Mouse (Mus musculus): Measurements from ENCODE around the gene Ppp1cc.
A peak's percentile ranks its signal among the peaks of the same experiment; 100 is the strongest.
"Not testable (repeated sequence)": the region's sequence is repeated elsewhere in the genome, so short reads cannot be mapped to it uniquely, and the experiment has no call there.

The Ppp1cc gene

DNA sequence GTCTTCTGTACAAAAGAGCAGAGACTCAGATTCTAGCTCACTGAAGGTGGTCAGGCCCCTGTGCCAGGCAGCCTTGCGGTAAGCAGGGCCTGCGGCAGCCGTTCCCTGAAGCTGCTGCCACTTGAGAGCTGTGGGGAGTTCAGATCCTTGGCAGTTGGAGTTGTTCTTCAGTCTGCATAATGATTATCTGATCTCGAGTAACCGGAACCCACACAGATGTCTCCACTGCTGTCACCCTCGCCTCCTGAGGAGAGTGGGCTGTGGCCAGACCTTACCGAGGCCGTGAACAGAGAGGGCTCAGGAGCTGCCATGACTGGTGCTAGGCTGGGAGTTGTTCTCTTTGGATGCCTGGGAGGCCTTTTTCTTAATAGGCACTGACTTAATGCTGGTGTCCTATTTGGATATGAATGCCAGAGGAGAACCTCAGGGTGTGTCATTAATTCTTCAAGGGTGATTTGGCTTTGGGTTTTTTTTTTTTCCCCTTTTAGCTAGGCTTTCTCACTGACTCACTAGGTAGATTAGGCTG lies 8.6 kb downstream of the Ppp1cc start:
- DNase-seq (ENCODE audit: low read depth), result peak; percentile 37

DNA sequence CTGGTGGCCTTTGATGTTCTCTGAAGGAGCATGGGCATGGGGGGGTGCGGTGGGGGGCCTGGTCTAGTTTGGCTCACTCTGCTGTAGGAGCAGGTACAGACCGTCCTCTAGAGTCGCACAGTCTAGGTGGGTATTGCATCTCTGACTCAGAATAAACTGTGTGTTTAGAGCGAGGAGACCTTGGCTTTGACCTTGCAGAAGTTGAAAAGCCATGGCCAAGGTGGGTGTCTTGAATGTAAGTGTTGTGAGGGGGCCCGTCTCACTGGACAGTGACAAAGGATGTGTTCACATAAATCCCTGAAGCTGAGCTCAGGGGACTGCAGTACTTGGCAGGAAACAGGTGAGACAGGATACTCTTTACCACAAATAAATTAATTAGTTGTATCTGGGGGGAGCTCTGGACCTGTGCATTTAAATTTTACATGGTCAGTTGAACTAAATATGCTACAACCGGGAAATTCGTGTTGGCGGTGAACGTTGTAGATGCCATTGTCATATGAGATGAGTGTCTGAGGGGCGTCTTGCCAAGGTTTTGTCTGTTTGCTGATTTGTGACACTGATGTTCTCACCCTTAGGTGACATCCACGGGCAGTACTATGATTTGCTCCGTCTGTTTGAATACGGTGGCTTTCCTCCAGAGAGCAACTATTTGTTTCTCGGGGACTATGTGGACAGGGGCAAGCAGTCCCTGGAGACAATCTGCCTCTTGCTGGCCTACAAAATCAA lies 10.4 kb downstream of the Ppp1cc start:
- no peak for DNase-seq (ENCODE audit: low read depth)

DNA sequence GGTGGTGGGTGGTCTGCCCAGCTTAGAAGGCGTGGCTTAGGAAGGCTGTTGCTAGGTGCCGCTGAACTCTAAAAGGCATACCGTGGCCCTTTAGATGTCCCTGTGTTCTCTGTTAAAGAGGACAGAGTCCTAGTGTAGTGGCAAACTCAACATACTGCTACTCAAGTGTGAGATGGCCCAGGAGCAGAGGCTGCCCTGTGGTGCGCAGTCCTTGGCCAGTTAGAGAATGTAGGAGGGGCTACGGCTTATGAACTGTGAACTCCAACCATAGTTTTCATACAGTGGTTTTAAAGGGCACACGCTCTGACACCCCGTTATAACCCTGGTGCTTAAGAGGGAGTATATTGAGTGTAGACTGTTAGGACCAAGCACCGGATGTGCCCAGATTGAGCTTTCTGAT lies 13.0 kb downstream of the Ppp1cc start:
- no peak for DNase-seq (ENCODE audit: low read depth)

DNA sequence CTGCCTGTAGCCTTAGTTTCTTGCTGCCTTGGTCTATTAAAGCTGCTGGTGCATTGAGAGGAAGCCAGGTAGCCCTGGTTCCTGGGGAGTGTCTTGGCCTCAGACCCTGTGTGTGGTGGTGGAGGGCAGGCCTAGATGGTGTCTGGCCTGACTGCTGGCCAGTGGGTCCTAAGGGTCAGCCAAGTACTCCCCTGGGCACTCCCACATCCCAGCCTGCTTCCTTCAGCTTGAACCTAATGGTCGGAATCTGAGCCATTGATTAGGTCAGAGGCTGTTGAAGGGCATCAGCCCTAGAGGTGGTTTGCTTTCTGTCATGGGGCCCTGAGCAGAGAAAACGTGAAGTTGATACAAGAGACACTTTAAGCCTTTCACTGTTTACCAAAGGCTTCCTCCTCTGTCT lies 17.3 kb downstream of the Ppp1cc start:
- DNase-seq (ENCODE audit: low read depth), result no peak

DNA sequence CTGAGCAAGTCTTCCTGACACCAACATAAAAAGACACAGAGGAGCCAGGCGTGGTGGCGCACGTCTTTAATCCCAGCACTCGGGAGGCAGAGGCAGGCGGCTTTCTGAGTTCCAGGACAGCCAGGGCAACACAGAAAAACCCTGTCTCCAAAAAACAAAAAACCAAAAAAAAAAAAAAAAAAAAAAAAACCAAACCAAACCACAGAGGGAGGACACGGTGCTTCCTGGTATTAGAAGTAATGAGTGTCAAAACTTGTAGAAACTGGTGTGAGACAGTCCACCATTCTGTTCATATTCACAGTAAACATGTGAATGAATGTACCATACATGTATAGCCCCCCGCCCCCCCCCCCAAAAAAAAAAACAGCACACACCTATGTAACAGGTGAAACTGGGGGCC lies 17.9 kb downstream of the Ppp1cc start:
- DNase-seq (ENCODE audit: low read depth), result peak; percentile 29

DNA sequence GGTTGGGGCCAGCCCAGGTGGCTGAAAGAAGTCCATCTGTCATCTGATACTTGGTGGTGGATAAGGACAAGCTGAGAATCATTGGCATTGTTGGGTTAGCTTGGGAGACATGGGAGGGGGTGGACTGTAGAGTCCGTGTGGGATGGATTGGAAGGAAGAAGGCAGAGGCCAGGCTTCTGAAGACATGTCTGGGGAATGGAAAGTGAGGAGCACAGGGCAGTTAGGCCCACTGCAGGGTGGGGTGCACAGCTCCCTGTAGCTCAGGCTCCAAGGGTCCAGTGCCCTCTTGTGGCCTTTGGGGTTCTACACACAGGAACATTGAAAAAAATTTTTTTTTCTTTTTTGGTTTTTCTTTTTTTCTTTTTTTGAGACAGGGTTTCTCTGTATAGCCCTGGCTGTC lies 18.3 kb downstream of the Ppp1cc start:
- DNase-seq (ENCODE audit: low read depth), result peak; percentile 80

DNA sequence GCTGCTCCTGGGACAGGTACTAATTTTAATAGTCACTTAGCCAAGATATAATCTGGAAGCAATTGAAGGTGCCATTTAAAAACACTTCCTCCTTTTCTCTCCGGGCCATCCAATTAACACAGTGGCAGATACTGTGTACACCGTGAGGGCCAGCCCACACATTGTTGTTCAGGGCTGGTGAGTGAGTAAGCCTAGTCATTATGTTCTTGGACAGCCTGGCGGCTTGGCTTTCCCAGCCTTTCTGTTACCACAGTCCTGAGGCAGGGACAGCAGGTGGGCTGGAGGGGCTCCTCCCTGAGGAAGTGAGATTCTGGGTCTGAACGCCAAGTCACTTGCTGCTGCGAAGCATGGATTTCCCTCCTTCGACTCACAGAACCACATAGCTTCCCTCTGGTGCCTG lies 21.6 kb downstream of the Ppp1cc start:
- peak; percentile 29 for DNase-seq (ENCODE audit: low read depth)

DNA sequence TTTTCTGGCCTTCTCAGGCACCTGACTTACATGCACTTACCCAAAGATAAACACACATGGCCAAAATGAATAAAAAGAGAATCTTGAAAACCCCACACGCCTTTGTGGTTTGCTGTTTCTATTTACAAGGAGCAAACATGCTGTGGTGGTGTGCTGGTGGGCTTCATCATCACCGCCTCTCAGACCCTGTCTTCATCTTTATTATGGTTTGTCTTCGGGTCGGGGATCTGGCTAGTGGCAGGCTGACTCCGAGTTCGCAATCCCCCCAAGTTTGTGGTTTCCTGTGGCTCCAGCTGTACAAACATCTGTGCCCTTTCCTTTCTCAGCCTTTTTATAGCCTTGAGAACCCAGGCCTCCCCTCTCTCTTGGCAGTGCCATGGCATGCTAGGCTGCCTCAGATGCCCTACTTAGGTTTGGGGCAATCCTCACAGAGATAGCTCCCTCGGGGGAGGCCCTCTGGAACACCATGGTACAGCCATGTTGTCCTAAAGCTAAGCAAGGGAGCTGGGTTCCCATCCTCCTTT lies 26.3 kb downstream of the Ppp1cc start:
- no peak for DNase-seq (ENCODE audit: low read depth)

DNA sequence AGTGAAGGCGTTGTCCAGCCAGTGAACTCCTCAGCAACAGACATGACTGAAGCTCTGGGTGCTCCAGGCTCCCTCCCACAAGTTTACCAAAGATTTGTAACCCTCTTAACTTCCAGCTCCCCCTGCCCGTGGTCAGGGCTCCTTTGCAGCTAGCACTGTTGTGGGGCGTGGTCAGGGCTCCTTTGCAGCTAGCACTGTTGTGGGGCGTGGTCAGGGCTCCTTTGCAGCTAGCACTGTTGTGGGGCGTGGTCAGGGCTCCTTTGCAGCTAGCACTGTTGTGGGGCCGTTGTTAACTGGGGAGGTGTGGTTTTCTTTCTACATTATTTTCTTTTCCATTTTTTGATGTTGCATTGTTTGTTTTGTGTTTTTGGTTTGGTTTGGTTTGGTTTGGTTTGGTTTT lies 26.8 kb downstream of the Ppp1cc start:
- not testable (repeated sequence) for DNase-seq (ENCODE audit: low read depth)

DNA sequence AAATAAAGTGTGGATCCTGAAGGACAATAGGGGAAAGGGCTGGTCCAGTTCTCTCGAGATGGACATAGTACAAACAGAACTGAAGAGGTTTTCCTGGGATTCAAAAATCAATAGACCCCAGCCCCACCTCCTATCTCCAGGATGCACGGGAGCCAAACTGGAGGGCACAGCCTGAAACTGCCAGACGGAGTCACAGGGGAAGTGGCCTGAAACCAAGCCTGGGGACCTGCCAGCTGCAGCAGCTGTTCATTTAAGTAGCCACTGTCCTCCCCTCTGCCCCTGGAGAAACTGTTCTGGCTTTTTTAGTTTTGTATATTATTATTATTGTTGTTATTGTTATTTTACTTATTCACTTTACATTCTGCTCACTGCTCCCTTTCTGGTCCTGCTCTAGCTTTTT lies 31.0 kb downstream of the Ppp1cc start:
- DNase-seq (ENCODE audit: low read depth), result no peak

DNA sequence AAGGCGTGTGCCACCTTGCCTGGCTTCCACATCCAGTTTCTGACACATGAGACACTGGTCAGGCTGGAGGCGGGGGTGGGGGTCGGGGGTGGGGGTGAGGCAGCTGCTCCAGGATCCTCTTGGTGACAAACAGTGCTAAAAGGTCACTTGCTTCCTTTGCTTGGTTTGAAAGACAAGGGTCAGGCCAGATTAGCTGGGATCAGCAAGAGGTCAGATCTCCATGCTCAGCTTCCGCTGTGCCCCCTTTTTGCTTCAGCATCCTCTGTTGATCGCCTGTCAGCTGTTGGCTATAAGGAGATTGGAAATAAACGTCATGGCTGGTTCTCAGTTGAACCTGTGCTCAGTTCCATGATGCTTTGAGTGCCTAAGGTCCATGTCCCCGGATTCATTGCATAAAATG lies 32.4 kb downstream of the Ppp1cc start:
- DNase-seq (ENCODE audit: low read depth), result no peak

DNA sequence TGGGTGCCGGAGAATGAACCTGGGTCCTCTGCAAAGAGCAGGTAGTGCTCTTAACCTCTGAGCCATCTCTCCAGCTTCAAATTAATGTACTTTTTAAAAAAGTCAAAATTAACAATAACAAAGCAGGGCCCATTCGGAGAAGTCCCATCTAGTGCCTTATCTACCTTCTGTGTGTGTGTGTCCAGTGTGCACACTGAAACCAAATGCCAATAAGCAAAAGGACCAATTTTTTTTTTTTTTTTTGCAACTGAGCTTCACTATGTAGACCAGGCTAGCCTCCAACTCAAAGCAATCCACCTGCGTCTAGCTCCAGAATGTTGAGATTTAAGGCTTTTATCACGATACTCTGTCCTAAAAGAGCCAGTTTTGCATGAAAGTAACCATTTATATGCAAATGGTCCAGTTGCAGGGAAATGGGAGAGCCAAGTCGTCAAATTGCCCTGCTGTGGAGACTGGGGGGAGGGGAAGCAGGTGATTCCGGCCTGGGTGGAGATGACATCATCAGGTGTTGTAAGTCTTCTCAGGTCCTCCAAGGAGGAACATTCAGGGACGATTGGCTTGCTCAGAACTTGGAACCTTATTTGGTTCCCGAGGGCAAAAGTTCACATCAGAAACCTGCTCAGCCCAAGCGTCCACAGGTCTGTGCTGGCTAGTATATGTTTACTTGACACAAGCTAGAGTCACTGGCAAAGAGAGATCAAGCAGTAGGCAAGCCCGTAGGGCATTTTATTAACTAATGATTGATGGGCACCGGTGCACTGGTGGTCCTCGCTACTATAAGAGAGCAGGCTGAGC lies 33.4 kb downstream of the Ppp1cc start:
- no peak for DNase-seq (ENCODE audit: low read depth)

DNA sequence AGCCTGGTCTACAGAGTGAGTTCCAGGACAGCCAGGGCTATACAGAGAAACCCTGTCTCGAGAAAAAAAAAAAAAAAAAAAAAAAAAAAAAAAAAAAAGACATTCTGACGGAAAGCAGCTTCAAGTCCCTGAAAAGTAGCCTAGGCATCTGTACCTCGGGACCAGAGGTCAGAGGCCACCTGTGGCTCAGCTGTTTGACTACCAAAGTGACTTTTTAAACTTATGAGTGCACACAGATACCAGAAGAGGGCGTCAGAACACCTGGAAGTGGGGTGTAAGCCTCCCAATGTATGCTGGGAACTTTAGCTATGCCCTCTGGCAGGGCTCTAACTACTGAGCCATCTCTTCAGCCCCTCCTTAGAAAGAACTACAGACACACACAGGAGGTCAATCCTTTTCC lies 34.3 kb downstream of the Ppp1cc start:
- DNase-seq (ENCODE audit: low read depth), result peak; percentile 59

DNA sequence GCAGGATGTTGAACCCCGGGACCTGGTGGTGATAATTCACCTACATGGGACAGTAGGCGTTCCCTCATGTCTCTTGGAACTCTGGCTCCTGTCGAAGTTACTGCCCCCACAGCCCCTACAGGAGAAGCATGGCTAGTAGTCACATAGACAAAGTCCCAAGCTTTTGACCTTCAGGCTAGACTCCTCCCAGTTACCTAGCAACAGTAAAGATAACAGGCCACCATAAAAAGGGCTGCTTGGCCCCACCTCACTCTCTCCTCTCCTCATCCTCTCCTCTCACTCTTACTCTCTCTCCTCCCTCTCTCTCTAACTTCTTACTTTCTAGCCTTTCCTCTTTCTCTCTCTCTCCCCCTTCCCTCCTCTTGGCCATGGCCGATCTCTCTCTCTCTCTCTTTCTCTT lies 42.8 kb downstream of the Ppp1cc start:
- no peak for DNase-seq (ENCODE audit: low read depth)

DNA sequence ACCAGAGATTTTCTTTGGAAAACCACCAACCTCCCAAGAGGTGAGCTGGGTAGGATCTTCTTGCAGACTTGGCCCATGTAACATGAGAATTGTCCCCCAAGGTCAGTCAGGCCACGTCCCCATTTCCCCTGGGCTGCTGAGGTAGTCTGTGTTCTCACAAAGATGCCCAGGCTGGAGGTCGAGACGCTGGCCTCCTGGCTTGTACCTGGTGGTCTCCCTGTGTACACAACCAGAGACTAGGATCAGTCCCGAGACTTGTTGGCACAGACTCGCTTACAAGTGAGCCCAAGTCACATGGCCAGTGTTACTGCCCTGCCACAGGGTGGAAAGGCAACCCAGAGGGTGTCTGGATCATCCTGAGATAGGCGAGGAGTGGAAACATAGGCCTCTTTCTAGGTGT lies 43.8 kb downstream of the Ppp1cc start:
- DNase-seq (ENCODE audit: low read depth), result no peak

DNA sequence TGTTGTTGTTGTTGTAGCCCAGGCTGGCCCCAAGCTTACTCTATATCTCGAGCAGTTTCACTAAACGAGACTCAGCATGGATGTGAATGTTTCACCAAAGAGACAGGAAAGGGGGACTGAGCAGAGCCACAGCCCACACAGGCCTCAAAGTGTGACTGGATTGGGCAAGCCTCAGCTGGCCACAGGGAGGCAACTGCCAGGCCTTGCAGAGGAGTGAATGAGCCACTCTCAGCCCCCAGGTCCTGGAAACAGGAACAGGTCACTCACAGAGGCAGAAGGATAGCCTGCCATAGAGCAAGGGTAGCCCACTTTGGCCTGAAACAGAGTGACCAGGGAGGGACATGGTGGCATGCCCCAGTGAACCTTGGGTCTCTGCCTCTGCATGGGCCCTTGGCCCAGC lies 46.1 kb downstream of the Ppp1cc start:
- no peak for DNase-seq (ENCODE audit: low read depth)

DNA sequence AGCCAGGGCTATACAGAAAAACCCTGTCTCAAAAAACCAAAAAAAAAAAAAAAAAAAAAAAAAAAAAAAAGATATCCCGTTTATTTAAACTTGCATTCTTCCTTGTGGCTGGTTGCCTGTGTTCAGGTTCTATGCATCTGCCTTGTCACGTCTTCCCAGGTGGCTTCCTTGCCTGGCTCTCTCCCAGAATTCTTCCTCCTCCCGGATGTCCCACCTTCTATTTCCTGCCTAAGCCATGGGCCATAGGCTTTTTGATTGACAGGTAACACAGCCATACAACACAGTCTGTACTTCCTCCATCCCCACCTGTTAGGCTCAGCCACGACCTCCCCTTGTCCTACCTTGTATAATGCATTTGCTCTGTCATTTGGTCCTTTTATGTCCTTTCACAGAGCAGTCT lies 48.4 kb downstream of the Ppp1cc start, which contains the start of gene Hvcn1:
Hvcn1 (plus strand) TSS at position 330 of the 400 bp plus-strand sequence.
- DNase-seq (ENCODE audit: low read depth), result no peak

DNA sequence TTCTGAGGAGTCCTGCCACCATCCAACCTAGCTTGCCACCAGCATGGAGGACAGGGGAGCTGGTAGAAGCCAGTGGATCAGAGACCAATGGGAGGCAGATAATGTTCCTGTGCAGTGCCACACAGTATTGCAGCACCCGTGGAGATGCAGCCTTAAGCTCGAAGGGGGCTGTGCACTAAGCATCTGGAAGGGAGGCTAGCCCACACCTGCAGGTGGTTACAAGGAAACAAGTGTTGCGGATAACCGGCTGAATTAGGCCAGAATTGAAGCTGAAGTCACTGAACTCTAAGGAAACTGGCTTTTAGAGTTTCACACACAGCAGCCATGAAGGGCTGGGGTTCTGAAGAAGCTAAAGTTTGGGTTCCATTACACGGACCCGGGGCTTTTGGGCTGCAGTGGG lies 50.8 kb downstream of the Ppp1cc start:
- no peak for DNase-seq (ENCODE audit: low read depth)

DNA sequence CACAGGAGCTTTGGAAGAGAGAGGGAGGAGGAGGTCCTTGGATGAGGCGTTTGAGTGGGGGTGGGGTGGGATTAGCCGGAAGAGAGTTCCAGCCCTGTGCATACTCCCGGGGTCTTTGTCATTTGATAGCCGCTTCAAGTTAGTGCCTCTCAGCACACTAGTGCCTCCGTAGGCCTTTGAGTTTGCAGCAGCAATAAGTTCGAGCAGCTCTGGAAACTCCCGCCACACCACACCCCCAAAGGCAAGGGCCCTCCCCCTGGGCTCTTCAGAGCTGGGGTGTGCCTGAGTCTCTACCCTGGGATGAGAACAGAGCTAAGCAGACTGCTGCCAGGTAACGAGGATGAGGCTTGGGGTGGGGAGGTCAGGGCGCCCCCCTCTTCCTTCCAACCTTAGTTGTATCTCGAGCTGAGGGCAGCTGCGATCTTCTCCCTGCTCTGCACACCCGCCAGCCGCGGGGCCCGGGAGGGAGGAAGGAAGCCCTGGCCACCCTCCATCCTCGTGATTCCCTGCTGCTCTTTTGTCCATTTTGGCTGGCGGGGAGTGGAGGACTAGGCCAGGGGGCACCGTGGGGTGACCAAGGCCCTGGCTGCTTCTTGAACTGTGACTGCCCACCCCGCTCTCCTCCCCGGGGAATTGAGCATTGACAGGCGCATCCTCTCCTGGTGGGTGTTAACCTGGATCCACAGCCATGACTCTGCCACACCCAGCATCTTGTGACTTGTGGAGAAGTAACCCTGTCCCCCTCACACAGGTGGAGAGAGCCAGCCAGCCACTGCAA lies 51.7 kb downstream of the Ppp1cc start:
- DNase-seq (ENCODE audit: low read depth), result peak; percentile 82

DNA sequence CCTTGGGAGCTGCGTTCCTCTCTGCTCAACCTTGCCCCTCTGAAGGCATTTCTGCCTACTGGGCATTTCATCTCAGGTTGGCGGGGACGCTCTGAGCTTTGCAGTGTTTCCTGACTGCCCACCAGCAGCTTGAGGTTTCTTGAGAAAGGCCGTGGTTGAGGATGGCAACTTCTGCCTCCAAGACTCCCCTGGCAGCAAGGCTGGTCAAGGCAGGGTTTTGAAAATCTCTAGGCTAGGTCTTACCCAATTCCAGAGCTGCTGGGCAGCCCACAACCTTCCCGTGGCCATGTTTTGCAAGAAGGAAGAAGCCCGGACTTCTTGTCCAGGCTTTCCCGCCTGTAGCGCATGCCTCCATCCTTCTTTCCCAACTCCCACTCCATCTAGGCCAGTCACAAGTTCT lies 52.8 kb downstream of the Ppp1cc start:
- DNase-seq (ENCODE audit: low read depth), result no peak

DNA sequence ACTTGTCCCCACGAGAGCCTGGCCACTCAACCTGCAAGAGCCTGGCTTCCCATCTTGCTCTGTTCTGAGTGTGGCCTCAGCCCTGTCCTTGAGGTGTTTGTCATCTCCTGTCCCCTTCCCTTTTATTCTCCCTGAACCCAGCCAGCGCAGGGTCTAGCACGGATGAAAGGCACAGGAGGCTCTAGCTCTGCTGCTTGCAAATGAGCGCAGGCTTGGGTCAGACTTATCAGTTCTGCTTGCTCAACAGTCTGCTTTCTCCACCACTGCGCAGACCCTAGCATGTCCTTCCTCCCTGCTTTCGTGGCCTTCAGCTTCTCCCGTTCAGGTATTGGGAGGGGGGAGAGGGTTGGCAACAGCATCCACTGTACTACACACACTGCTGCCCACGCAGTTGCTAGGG lies 54.0 kb downstream of the Ppp1cc start:
- no peak for DNase-seq (ENCODE audit: low read depth)

DNA sequence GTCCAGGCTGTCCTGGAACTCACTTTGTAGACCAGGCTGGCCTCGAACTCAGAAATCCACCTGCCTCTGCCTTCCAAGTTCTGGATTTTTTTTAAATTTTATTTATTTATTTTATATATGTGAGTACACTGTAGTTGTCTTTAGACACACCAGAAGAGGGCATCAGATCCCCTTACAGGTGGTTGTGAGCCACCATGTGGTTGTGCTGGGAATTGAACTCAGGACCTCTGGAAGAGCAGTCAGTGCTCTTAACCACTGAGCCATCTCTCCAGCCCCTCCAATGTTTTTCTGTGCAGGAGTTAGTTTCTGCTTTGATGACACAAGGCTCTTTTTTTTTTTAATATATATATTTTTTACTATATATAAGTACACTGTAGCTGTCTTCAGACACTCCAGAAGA lies 54.7 kb downstream of the Ppp1cc start:
- DNase-seq (ENCODE audit: low read depth), result not testable (repeated sequence)

Data from induced T-regulatory cell, adult 2 months (primary cell).